Mouse (Mus musculus): ENCODE data around the gene Rtp2. TPM values are rescaled to one million over a fixed set of nuclear protein-coding genes. Genes with fewer than 3 reads are reported as not detected.

Gene Rtp2
- total and polyA plus RNA-seq, 2 experiments from 2014 or later = 0.56 to 1.4 TPM

DNA sequence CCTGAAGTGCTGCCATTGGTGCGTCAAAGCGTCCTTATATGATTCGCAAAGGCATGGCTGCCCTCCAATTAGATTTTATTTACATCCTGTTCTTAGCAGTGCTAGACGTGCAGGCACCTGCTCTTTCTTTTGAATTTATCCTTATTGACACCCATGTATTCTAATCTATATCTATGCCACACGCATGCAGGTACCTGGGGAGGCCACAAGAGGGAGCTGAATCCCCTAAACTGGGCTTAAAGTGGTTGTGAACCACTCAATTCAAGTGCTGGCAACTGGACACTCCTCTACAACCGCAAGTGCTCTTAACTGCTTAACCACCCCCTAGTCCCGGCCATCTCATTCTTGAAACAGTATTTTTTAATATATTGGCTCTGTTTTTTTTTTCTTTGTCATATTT, 35.1 kb upstream of the Rtp2 start:
- 83% methylated on average over 7 of the region's 7 CpGs for WGBS
- H3K9ac ChIP-seq (replicated peaks; ENCODE audit: low read length, poor library complexity, severe bottlenecking) = no peak overlapping the region
- ATAC-seq (ENCODE audit: low FRiP score) (no peak), DNase-seq (ENCODE audit: low spot score) (no peak)
- no peak overlapping the region for H3K4me3 ChIP-seq (ENCODE audit: low read depth, low read length)
- no peaks in the 10 kb centered on the region for H3K27me3 ChIP-seq (ENCODE audit: insufficient read depth, low read length)
- TF ChIP-seq CTCF (IDR thresholded peaks at IDR 0.05) = peak; percentile 42
- no peak overlapping the region for H3K4me2 ChIP-seq (ENCODE audit: low read depth, low read length, poor library complexity, severe bottlenecking)
- no peak overlapping the region for H3K27ac ChIP-seq (ENCODE audit: low read depth, low read length)
- H3K36me3 ChIP-seq (ENCODE audit: insufficient read depth, low read length) = no peaks in the 10 kb centered on the region
- peaks cover 6% of the 10 kb centered on the region; the same call in 1 of the 2 replicates for H3K4me1 ChIP-seq (ENCODE audit: insufficient read depth, low read length)
- H3K9me3 ChIP-seq (ENCODE audit: low read length) = no peaks in the 10 kb centered on the region

DNA sequence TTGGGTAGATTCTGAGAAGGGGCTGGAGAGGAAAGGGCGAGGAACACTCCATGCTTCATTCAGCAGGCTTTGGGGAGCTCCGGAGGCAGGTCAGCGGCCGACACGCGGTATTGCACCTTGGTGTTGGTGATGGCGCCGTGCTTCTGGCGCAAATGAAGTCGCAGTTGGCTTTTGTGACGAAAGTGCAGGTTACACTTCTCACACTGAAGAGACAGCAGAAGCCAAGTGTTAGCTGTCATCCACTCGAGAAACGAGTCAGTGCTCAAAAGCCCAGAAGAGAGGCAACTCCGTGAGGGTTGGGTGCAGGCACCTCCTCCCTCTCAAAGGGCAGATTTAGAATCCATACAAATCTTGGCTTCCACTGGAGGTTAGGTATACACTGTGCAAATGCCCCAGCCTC, 33.9 kb upstream of the Rtp2 start:
- H3K36me3 ChIP-seq (ENCODE audit: insufficient read depth, low read length) = no peaks in the 10 kb centered on the region
- H3K4me1 ChIP-seq (ENCODE audit: insufficient read depth, low read length) = peaks cover 6% of the 10 kb centered on the region; the same call in 1 of the 2 replicates
- TF ChIP-seq CTCF (IDR thresholded peaks at IDR 0.05) = no peak
- H3K9me3 ChIP-seq (ENCODE audit: low read length) = no peaks in the 10 kb centered on the region
- no peak overlapping the region for H3K4me2 ChIP-seq (ENCODE audit: low read depth, low read length, poor library complexity, severe bottlenecking)
- H3K9ac ChIP-seq (replicated peaks; ENCODE audit: low read length, poor library complexity, severe bottlenecking) = no peak overlapping the region
- no peak for ATAC-seq (ENCODE audit: low FRiP score)
- no peaks in the 10 kb centered on the region for H3K27me3 ChIP-seq (ENCODE audit: insufficient read depth, low read length)
- 90% methylated on average over 14 of the region's 14 CpGs for WGBS
- no peak overlapping the region for H3K4me3 ChIP-seq (ENCODE audit: low read depth, low read length)
- no peak overlapping the region for H3K27ac ChIP-seq (ENCODE audit: low read depth, low read length)
- no peak for DNase-seq (ENCODE audit: low spot score)

DNA sequence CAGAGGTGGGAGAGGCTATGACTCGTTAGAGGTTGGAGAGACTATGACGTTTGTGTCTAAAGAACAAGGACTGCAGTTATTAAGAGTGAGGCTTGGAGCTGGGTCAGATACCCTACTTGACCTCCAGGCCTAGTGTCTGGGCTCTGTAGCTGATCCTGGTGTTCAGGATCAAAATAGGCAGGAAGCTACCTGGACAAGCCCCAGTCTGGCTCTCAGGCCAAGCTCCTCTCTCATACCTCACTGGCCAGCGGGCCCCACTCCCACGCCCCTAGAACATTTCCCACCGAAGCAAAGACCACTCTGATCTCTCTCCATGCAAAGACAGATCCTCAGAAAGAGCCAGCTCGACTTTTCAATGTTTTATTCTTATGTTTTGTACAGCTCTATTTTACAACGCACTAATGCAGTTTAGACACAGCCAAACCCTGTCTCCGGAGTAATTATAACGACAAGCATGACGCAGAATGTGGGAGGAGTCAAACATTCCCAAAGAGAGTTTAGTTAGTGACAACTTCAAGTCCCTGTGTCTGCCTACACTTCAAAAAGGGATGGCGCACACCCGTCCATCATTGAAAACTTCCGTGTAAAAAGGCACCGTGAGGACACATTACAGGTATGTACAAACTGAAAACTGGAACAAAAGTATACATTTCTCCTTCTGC, 32.6 kb upstream of the Rtp2 start:
- Histone ChIP-seq H3K4me2 (ENCODE audit: low read depth, low read length, poor library complexity, severe bottlenecking) (no peak overlapping the region), H3K27ac (ENCODE audit: low read depth, low read length) (no peak overlapping the region), H3K4me1 (ENCODE audit: insufficient read depth, low read length) (peaks cover 6% of the 10 kb centered on the region; the same call in 1 of the 2 replicates), H3K9ac (replicated peaks; ENCODE audit: low read length, poor library complexity, severe bottlenecking) (no peak overlapping the region), H3K4me3 (ENCODE audit: low read depth, low read length) (no peak overlapping the region), H3K27me3 (ENCODE audit: insufficient read depth, low read length) (no peaks in the 10 kb centered on the region), H3K36me3 (ENCODE audit: insufficient read depth, low read length) (no peaks in the 10 kb centered on the region), H3K9me3 (ENCODE audit: low read length) (no peaks in the 10 kb centered on the region)
- TF ChIP-seq CTCF (IDR thresholded peaks at IDR 0.05) = no peak
- ATAC-seq (ENCODE audit: low FRiP score) = no peak
- WGBS = 38% methylated on average over 14 of the region's 14 CpGs
- DNase-seq (ENCODE audit: low spot score) = no peak

DNA sequence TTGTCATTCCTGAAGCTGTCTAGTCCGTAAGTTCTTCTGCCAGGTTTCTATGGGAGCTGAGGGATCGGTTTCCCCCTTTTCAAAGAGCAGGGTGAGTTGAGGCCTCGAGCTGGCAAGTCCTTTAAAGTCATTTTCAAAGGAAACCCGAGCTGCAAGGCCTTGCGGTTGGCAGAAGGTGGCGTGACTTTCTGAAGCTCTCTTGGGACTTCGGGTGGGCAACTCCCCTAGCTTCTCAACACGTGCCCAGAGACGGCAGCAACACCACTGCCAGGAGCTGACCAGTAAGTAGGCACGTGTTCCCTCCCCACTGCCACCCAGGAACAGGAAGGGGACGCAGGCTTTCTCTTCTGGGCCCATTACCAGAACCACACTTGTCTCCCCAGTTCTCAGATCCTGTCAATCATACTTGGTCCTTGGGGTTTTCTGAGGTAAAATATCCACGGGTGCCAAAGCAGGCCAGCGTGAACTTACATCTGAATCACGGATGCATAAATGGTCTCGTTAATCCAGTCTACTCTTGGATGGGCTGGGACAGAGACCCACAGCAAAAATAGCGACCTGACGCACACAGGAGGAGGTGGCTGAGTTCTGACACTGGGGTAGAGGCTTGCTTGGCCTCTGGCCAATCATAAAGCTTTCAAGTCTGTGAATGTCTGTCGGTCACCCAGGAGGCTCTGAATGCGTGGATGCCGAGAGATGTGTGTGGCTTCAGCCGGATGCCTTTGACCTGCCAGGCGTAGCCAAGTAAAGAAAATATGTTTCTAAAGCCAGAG, 31.9 kb upstream of the Rtp2 start:
- H3K27me3 ChIP-seq (ENCODE audit: insufficient read depth, low read length) = no peaks in the 10 kb centered on the region
- H3K4me2 ChIP-seq (ENCODE audit: low read depth, low read length, poor library complexity, severe bottlenecking) = no peak overlapping the region
- ATAC-seq (ENCODE audit: low FRiP score) = peak; percentile 64; the same call in 1 of the 2 replicates
- peak; percentile 73 for DNase-seq (ENCODE audit: low spot score)
- H3K9ac ChIP-seq (replicated peaks; ENCODE audit: low read length, poor library complexity, severe bottlenecking) = no peak overlapping the region
- WGBS = 32% methylated on average over 22 of the region's 22 CpGs
- no peaks in the 10 kb centered on the region for H3K36me3 ChIP-seq (ENCODE audit: insufficient read depth, low read length)
- TF ChIP-seq CTCF (IDR thresholded peaks at IDR 0.05) = peak; percentile 31; the same call in 1 of the 2 replicates
- peaks cover 6% of the 10 kb centered on the region; the same call in 1 of the 2 replicates for H3K4me1 ChIP-seq (ENCODE audit: insufficient read depth, low read length)
- no peak overlapping the region for H3K27ac ChIP-seq (ENCODE audit: low read depth, low read length)
- no peaks in the 10 kb centered on the region for H3K9me3 ChIP-seq (ENCODE audit: low read length)
- H3K4me3 ChIP-seq (ENCODE audit: low read depth, low read length) = no peak overlapping the region

DNA sequence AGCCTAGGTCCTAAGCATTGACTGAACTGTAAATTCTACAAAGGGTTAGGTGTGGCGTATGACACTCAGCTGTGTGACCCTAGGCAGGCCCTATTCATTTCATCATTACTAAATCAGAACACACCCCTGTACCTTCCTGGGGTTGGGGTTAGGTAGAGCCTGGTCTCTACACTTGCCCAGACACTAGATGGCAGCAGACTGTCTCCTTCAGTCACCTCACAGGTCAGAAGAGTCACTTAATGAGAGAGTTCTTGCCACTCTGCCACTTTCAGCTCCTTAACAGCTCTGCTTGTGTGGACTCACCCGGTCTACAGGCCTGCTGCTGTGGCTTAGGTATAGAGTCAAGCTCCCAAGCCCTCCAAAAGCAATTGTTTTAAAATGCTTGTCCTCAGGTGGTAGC, 30.2 kb upstream of the Rtp2 start:
- Histone ChIP-seq H3K9me3 (ENCODE audit: low read length) (no peaks in the 10 kb centered on the region), H3K36me3 (ENCODE audit: insufficient read depth, low read length) (no peaks in the 10 kb centered on the region), H3K4me1 (ENCODE audit: insufficient read depth, low read length) (peaks cover 6% of the 10 kb centered on the region; the same call in 1 of the 2 replicates), H3K4me3 (ENCODE audit: low read depth, low read length) (no peak overlapping the region), H3K4me2 (ENCODE audit: low read depth, low read length, poor library complexity, severe bottlenecking) (no peak overlapping the region), H3K27ac (ENCODE audit: low read depth, low read length) (no peak overlapping the region), H3K27me3 (ENCODE audit: insufficient read depth, low read length) (no peaks in the 10 kb centered on the region), H3K9ac (replicated peaks; ENCODE audit: low read length, poor library complexity, severe bottlenecking) (no peak overlapping the region)
- ATAC-seq (ENCODE audit: low FRiP score) = no peak
- TF ChIP-seq CTCF (IDR thresholded peaks at IDR 0.05) = peak; percentile 18; the same call in 1 of the 2 replicates
- DNase-seq (ENCODE audit: low spot score) = no peak
- WGBS = 94% methylated on average over 2 of the region's 2 CpGs

DNA sequence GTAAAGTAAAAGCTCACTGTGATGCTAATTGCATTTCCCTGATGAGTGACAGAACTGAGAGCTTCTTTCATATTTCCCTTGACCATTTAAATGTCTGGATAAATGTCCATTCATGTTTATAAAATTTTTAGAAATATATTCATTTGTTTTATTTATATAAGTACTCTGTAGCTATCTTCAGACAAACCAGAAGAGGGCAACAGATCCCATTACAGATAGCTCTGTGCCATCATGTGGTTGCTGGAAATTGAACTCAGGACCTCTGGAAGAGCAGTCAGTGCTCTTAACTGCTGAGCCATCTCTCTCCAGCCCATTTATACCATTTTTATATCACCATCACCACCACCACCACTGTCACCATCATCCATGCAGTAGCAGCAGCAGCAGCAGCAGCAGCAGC, 26.7 kb upstream of the Rtp2 start:
- no peak overlapping the region for H3K4me2 ChIP-seq (ENCODE audit: low read depth, low read length, poor library complexity, severe bottlenecking)
- no peak overlapping the region for H3K9ac ChIP-seq (replicated peaks; ENCODE audit: low read length, poor library complexity, severe bottlenecking)
- no peak overlapping the region for H3K27ac ChIP-seq (ENCODE audit: low read depth, low read length)
- no peaks in the 10 kb centered on the region for H3K9me3 ChIP-seq (ENCODE audit: low read length)
- H3K36me3 ChIP-seq (ENCODE audit: insufficient read depth, low read length) = no peaks in the 10 kb centered on the region
- no peak for ATAC-seq (ENCODE audit: low FRiP score)
- H3K4me3 ChIP-seq (ENCODE audit: low read depth, low read length) = no peak overlapping the region
- no peaks in the 10 kb centered on the region for H3K27me3 ChIP-seq (ENCODE audit: insufficient read depth, low read length)
- peaks cover 3% of the 10 kb centered on the region; the same call in 1 of the 2 replicates for H3K4me1 ChIP-seq (ENCODE audit: insufficient read depth, low read length)
- no peak for DNase-seq (ENCODE audit: low spot score)
- TF ChIP-seq CTCF (IDR thresholded peaks at IDR 0.05) = no peak
